Mouse (Mus musculus) liver (tissue): ENCODE results near the gene Meis2.

Experiments used
- DNase-seq: peaks from one replicate; pipeline ENCODE4 v3.0.0-alpha.2; 2020; ENCODE audit warnings: mixed read lengths

Meis2 gene

DNA sequence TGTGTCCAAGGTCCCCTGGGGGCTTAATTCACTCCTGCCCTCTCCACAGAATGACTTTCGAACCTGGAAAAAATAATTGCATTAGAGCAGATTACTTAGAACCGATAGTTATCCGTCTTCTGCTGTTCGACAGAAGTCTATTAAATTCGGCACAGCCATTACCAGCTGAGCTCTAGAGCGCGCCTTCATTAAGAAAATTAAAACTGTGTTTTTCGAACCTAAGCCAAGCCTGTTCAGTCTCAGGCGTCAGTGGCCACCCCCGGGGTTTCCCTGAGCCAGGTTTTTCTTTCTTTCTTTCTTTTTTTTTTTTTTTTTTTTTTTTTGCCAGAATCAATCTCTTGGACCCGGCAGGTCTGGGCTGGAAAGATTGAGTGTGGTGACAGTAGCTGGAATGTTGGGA, 213.5 kb downstream of the Meis2 start:
- no peak for DNase-seq

- DNase-seq, result no peak
These were observed 214.7 kb downstream of the Meis2 start for GRCm38 (mm10) chr2:115850961-115851360.

DNA sequence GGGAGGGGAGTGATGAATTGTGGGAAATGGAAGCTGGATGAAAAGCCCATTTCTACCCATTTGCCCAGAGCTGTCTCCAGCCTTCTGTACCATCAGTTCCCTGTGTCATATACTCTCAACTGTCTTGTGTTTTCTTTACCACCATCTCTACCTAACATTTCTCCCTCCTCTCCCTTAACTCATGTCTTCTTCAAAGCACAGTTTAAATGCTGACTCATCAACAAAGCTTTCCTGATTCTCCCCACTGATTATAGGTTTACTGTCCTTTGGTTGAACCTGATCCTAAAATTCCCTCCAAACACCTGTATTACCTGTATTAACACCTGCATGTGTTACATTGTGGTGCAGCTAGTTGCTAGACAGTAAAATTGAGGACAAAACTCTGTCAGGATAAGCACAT, 222.8 kb downstream of the Meis2 start:
- no peak for DNase-seq

DNA sequence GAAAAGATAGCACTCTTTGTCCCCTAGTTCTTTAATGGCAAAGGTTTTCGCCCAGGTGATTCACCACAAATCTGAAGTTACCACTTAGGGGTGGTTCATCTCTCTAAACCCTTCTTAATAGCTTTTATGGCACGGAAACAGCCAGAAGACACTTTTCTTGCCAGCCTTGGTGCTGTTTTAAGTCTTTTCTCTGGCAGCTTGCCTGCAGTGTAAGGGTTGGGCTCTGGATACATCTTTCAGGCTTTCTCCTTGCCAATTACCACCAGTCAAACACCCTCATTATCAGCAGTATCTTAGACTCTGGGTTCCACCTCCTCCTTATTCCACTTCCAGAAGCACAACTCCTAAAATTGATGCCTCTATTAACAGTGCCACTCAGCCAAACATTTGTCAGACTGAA, 229.6 kb downstream of the Meis2 start:
- no peak for DNase-seq

GRCm38 (mm10) chr2:115822361-115822760, 243.3 kb downstream of the Meis2 start:
- DNase-seq, result no peak

- no peak for DNase-seq
These were observed 247.7 kb downstream of the Meis2 start for GRCm38 (mm10) chr2:115817959-115818358.

GRCm38 (mm10) chr2:115813721-115814120, 251.9 kb downstream of the Meis2 start:
- DNase-seq, result no peak

GRCm38 (mm10) chr2:115813316-115813715, 252.3 kb downstream of the Meis2 start:
- peak; percentile 6 for DNase-seq
